Mouse (Mus musculus): Measurements from ENCODE around the gene Slc16a1.

Gene Slc16a1

DNA sequence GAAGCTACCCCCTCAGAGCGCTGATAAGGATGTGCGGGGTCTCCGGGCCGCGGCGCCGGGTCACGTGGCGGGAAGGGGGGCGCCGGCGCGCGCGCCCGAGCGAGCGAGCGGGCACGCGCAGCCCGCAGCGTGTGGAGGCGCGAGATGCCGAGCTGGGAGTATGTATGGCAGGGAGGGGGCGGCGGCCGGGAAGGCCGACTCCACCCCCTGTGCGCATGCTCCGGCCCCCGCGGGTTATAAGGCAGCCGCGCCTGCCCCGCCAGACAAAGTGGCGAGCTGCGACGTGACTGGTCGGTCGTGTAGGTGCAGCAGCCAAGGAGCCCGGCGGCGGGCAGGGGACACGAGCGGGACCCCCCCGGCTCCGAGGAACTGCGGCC, at the start of gene Slc16a1:
Gene Slc16a1, plus strand, starts transcription at position 266 of the 377 bp plus-strand sequence.
- peak; percentile 91 for DNase-seq (ENCODE audit: low read depth)

DNA sequence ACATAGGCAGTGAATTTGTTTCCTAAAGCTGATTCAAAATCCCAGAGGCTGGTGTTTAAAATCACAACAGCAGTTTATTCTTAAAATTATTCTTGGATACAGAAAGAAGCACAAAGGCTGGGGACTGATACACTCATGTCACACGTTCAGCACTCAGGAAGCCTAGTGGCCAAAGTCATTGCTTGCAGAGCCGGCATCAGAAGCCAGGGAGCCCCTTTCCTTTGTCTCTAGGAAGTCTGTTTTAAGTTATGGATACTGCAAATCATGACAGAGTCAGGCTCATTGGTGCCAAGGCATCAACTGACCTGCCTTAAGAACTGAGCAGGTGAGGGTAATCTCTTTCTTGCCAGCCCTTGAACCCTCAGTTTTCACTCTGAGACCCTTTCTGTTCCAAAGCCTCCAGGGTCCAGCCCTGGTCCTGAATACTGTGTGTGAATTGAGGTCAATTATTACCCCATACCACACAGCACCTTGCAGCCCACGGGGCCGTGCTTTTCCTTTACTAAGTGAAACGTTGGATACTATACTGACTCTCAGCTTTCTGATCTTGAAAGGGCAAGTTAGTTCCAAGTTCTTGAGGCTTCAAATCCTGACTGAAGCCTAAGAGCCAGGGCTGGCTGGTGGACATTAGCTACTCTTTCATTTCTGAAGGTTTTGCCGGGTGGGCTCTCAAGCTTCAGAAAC, 41.9 kb upstream of the Slc16a1 start:
- no peak for DNase-seq (ENCODE audit: low read depth)

DNA sequence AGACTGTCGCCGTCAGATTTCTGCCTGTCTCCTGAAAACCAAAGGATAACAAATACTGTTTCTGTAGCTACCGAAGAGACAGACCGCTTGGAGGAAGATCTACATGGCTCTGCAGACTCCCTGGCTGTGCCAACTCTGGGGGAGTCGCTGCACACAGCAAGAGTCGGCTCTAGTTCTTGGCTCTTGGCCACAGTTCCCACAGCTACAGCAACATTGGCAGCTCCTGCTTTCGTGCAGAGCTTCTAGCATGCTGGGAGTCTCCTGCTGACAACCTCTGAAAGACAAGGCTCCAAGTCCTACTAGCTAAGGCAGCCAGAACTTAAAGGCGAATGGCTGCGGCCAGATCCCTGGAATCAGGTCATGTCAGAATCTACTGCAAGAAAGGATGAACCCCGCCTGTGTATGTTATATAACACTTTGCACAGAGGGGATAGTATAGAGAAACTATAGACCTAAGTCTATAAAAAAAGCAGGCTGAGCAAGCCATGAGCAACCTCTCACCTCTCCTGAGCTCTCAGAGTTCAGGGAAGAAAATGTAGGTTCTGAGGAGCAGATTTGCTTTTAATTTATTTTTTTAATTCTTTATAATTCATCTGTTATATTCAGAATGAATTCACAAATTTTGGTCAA, 41.2 kb upstream of the Slc16a1 start:
- no peak for DNase-seq (ENCODE audit: low read depth)

DNA sequence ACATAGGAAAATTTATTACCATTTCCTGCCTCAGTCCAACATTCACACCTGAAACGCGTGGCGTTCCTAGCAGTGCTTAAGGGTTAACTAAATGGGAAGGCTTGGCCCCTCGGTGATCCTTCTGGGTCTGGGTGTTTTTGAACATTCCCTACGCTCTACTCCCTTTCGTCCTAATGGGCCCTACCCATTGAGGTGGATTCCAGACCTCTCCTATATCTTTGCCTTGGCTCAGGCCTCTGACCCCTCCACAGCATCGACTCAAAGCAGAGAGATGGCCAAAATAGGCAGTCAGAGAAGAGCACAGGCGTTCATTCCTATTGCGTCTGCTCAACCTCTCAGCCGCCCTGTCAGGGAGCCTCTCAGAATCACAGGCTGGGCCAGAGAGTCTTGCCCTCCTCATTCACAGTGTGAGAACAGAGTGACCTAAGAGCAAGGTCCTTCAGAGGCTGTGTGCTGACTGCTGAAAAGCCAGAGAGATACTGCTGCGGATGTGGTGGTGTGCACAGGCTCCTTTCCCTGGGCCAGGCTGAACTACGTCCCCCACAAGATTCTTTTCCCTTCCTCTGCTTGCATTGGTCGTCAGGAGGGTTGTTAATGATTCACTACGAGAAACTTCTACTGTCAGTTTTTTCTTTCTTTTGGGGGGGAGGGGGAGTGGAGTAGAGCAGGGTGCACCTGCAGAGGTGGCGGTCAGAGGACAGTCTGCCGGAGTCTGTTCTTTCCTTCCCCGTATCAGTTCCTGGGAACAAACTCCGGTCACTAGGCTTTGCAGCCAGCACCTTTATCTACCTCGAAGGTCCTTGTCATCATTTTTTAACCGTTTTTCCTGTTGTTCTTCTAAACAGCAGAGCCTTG, 38.9 kb upstream of the Slc16a1 start:
- no peak for DNase-seq (ENCODE audit: low read depth)

DNA sequence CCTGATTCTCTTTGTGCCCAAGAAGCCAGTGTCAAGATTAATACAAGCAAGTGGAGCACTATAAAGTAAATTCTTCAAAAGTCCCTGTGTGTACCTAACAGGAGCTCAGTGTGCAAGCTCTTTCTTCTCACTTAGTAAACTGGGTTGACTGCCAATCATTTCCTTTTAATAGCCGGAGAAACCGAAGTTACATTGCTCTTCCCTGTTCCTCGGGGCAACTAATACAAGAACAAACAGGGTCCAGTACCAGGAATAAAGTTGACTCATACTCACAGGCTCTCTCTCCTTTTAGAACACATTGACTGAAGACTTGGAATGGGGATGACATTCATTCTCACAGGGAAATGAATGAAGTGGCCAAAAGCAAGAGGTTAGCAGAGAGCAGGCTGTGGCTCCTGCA, 37.8 kb upstream of the Slc16a1 start:
- DNase-seq (ENCODE audit: low read depth) = no peak

DNA sequence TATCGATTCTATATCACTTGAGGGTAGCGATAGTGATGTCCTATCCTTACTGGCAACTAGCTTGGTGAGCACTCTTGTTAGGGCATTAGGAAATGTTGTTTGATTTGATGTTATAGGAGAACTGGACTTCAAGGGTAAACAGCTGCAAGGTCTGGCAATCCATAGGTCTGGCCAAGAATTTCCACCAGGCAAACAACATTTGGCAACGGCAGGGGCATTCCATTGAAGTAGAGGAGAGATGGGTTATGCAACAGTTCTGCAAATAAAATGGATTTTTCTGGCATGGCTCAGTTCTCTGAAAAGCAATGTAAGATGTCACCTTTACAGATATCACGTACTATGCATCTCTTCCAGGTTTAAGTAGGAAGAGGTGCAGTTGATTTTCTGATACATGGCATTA, 36.8 kb upstream of the Slc16a1 start:
- no peak for DNase-seq (ENCODE audit: low read depth)

DNA sequence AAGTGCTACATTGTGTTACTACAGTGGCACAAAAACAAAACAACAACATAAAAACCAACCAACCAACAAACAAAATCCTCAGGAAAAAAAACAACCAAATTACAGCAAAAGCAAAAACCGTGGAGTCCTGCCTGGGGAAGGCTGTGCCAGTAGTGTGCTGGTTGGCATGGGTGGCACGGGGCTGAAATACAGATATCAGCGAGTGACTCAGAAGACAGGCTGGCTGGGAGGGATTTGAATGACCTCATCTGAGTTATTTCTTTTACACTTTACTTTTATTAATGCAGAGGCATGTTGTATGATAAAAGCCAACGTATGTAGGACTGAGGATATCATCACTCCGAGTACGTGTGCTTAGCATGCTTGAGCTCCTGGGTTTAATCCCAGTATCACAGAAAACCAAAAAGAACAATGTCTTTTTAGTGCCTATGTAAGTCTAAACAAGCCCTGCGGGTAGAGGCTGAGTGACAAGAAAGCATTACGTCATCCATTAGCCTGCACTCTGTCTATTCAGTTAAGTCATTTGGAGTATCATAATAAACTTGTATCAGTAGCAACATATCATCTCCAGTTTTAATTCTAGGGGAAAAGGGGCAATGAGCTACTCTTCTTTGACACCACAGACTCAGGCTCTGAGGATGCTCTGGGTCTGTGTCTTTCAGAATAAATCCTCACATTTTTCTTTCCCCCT, 28.6 kb upstream of the Slc16a1 start:
- no peak for DNase-seq (ENCODE audit: low read depth)

DNA sequence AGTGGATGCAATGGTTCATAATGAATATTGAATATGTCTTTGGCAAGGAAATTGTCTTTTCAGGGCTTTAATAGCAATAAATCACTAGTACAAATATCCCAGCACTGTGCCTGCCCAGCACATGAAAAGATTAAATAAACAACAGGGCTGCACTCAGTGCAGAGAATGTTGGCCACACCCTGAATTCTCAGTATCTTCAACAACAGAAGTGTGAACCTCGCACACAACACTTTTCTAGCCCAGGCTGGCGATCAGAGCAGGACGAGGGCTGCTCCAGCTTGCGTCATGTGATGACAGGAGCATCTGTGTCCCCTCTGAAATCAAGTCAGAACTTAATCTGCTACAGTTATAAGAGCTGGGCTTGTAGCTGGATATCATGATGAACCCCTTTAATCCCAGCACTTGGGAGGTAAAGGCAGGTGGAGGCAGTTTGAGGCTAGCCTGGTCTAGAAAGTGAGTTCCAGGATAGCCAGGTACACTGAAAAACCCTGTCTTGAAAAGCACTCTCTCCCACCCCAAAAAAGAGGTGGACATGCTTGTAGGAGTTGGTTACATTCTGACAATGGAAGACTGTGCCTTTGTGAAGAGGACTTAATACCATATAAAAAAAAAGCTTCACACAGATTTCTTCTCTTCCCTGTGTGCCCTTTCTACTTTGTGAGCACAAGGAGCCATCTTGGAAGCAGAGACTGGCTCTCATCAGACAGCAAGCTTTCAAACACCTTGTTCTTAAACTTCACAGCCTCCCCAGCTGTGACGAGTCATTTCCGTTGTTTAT, 27.8 kb upstream of the Slc16a1 start:
- DNase-seq (ENCODE audit: low read depth) = no peak

DNA sequence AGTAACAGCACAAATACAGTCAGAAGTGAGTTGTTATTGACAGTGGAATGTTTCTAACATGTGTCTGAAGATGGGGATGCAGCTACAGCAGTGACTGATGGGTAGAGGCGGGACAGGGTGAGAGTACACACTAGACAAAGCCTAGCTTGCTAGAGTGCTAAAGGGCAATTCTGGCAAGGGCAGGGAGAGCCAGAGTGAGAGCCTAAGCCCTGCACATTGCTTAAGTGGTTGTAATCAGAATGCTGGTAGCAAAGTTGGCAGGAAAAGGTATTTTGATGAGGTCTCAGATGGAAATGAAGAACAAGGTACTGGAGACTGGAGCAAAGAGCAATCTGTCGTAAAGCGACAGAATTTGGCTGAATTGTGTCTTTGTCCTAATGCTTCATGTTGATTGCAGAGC, 26.5 kb upstream of the Slc16a1 start:
- no peak for DNase-seq (ENCODE audit: low read depth)

DNA sequence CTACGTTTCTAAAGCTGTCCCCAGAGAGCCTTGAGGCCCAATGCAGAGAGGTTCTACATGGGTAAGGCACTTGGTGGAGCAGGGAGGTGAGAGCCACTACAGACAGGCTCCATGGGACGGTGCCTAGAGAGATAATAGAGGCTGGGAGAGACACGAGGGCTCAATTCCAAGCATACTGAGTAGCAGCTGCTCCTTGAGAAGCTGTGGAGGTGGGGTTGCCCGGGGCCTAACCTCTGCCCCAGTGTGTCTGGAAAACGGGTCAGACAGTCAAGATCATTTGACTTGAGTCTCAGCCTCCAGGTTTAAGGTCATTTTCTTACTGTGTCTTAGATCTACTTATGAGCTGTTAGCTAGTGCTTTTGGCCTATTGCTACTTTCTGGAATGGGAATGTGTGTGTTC, 25.4 kb upstream of the Slc16a1 start:
- DNase-seq (ENCODE audit: low read depth) = no peak

DNA sequence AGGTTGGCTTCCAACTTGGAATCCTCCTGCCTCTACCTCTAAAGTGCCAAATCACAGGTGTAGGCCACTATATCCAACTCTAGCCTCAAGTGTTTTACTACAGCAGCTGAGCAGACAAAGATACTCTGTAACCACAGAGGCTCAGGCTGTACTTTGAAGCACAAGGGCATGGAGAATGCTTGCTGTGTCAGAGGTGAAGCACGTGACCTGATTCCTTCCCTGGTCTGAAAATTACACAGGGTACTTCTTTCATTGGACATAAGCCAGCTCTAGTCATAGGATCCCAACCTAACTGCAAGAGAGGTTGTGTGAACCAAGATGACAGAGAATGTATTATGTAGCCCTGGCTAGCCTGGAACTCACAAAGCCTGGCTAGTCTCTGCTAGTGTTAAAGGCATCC, 24.4 kb upstream of the Slc16a1 start:
- DNase-seq (ENCODE audit: low read depth) = no peak

DNA sequence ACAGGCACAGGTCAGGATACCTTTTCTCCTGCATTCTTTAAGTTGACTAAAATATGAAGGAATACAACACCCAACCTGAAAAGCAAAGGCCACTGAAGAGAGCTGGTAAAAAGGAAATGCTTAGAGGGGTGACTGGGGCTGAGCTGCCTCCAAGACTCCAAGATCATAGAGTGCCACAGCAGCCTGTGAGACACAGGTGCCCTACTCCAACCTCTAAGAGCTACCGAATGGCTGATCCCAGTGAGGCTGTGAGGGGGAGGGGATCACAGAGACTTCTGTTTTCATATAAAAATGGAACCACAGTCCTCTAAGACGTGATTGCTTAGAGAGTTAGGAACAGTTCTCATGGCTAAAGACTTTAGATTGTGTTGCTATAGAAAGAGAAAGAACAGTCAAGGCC, 23.3 kb upstream of the Slc16a1 start:
- DNase-seq (ENCODE audit: low read depth) = no peak

DNA sequence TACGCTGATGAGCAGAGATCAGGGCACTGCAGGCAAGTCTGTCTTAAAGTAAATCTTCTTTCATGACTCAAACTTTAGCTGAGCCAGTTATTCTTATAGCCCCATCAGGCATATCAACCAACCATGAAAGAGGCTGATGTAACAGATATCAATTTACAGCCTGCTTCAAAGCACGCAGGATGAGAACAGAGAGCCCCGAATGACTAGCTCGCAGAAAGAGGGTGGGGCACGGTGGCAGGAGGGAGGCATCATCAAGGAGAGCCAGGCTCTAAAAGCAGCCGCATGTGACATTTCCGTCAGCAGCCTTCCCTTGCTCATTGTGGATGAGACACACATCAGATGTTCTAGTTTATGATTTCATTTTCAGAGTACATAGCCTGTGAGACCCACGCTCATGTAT, 22.3 kb upstream of the Slc16a1 start:
- DNase-seq (ENCODE audit: low read depth) = peak; percentile 64

DNA sequence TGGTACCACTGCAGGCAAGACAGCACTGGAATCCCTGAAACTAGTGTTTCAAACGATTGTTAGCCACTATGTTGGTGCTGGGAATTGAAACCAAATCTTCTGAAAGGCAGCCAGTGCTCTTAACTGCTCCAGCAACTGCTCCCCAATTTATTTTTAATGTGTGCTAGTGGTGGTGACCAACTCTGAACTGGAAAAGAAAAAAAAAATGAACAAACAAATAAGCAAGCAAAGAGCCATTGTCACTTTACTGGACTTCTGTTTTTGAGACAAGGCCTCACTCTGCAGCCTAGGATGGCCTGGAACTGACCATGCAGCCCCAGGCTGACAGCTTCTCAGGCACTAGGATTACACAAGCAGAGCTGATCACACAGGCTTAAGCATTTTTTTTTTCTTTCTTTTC, 16.6 kb upstream of the Slc16a1 start:
- DNase-seq (ENCODE audit: low read depth) = no peak

DNA sequence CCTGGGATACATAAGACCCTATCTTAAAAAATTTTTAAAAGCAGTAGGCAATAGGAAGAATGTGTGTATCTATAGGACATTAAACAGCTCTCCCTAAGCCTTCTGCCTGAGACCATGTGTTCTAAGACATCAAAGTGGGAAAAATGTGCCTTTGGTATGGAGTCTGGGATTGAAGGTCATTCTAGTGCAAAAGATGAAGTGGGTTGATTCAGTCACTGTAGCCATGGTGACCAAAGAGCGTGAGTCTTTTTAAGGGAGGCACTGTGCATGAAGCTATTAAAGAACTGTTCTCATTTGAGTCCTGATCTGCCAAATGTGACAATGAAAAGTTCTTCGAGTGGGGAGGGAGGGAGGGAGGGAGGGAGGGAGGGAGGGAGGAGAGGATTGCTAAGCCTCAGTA, 8.7 kb upstream of the Slc16a1 start:
- DNase-seq (ENCODE audit: low read depth) = no peak

DNA sequence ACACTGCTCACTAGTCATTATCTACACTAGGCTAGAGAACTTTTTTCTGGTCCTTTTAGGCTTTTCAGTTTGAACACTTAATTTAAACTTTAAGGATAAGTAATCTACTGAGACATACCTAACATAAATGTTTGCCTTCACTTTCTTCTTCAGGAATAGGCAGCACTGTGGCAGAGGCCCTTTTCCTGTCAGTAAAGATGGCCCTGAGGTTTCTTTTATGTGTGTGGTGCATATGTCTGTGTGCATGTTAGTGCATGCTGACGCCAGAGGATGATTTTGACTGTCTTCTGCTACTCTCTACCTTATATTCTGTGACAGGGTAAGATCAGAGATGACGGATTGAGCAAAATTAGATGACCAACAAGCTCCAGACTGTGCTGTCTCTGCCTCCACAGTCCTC, 7.5 kb upstream of the Slc16a1 start:
- no peak for DNase-seq (ENCODE audit: low read depth)

DNA sequence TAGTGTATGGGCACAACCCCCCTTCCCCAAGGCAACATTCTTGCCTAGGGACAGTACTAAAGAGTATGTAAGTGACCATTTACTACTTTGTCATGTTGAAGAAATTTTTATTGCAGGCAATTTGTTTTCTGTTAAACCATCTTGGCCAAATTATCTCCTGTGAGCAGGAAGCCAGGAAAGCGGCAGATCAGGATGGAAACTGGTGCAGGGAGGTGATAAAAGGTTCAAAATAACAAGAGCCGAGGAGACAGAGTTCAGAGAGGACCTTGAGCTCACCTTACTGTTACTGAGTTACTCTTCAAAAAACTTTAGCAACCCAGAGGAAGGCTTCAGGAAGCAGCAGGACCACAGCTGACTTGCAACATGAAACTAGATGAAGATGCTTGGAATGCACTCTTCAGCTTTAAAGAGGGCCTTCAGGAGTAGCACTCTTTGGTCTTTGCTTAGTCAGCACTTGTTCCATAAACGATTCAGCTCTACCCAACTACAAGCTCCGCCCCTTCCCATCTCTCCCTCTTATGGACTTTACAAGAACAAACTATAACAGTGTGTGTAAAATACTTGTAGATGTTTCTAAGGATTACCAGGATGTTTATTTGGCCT, 5.8 kb upstream of the Slc16a1 start:
- DNase-seq (ENCODE audit: low read depth) = no peak

DNA sequence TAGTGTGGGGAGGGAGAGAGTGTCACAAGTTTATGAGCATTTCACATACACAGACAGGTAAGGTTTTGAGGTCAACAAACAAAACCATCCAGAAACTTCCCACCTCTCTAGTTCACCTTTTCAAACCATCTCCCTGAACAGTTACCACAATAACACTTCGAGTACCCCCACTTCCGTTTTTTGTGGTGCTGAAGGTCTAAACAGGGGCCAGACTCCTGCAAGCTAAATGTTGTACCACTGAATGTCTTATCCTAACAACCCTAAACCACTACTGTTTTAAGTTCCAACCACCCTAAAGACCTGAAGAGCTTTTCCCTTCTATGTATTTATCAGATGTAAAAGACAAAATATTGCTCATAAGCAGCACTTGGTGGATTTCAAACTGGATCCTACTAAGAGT, 2.0 kb upstream of the Slc16a1 start:
- DNase-seq (ENCODE audit: low read depth) = peak; percentile 29

DNA sequence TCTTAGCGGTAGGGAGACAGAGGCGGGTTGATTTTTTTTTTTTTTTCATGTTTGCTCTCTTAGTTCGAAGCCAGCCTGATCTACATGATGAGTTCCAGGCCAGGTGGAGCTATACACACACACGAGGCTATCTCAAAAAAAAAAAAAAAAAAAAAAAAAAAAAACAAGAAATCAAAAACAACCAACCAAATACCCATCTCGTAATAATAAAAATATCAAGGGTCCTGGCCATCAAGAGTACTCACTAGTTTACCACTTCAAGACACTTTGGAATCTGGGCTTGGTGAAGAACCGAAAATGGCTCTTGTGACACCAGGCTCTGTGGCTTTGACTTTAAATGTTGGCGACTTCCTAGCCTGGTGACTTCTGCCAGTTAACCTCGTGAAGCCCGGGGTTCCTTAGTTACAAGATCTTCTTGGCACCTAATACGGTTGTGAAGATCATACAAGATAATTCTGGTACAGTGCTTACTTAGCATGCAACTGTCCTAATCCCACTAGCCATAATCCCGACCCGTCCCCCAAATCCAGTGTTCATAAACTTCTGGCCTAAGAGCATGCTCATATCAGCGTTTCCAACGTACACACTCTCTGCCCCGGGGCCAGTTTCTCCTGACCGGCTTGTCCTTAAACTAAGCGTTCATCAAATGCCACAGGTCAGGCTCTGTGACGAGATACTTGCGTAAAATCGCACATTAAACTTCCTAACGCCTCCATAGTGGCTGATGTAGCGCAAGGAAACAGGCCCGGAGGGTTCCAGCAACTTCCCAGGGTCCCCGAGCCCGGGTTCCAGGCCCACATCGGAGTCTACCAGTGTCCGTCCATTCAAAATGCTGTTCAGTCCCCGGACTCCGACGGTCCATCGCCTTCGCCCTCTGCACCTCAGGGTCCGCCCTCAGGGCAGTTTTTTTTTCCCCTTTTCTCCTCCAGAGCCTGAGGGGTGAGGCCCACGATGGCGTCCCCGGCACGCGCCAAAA, 753 bp upstream of the Slc16a1 start:
- DNase-seq (ENCODE audit: low read depth) = peak; percentile 65
